Comparison of ENCODE assay signal across 14 mouse cellular contexts in the genomic region with DNA sequence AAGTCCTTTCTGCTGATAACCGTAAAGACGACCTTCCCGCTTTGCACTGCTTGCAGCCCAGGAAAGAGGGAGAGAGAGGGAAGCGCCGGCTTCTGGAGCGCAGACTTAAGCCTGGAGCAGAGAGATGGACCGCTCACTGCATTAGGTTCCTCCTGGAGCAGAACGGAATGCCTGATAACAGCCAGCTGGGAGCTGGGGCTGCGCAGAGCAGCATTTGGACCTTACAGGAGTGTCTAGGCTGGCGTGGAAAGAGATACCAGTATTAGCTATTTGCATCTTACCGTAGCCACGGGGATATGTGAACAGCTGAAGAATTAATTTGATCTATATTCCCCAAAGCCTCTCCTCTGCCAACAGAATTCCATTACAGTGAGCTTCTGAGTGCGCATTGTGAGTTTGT. TPM values are rescaled to one million over a fixed set of nuclear protein-coding genes. Genes with fewer than 3 reads are reported as not detected.
DNase-seq lines count a peak whose midpoint lies in the region; ATAC-seq and TF ChIP-seq lines count a peak whose summit lies in the region.
"Had no signal": no experiment of that assay in that cellular context is flagged by ENCODE, and none has a peak within 500 bp of the region (broad histone marks: within the 10 kb centered on the region; RNA-seq: fewer than 3 reads in every experiment).

No protein-coding gene starts in this region.

- no peak for TF ChIP-seq CTCF in liver, postnatal 0 days (IDR thresholded peaks at IDR 0.05; ENCODE audit: low read depth)

- peaks cover 9% of the 10 kb centered on the region for H3K4me1 ChIP-seq in heart, embryonic 12.5 days (replicated peaks)
- H3K4me1 ChIP-seq in midbrain, embryonic 13.5 days (replicated peaks), result peaks cover 20% of the 10 kb centered on the region
- H3K4me1 ChIP-seq in midbrain, embryonic 11.5 days (ENCODE audit: control insufficient read depth, insufficient read depth, low read length), result no peaks in the 10 kb centered on the region
- H3K4me1 ChIP-seq in hindbrain, embryonic 16.5 days (ENCODE audit: control insufficient read depth, insufficient read depth, low read depth, low read length), result peaks cover 13% of the 10 kb centered on the region
- H3K4me1 ChIP-seq in stomach, embryonic 16.5 days (ENCODE audit: control insufficient read depth, insufficient read depth, low read length), result 0 out of 2 replicates have a peak, but pooled peaks cover 3% of the 10 kb centered on the region
- H3K4me1 ChIP-seq in liver, postnatal 0 days (ENCODE audit: insufficient read depth), result no peaks in the 10 kb centered on the region

- no peaks in the 10 kb centered on the region; the same call in 1 of the 2 replicates for H3K36me3 ChIP-seq in heart, embryonic 12.5 days
- H3K36me3 ChIP-seq in midbrain, embryonic 13.5 days, result no peaks in the 10 kb centered on the region
- H3K36me3 ChIP-seq in midbrain, embryonic 11.5 days (ENCODE audit: control insufficient read depth, insufficient read depth, low read length), result no peaks in the 10 kb centered on the region
- H3K36me3 ChIP-seq in hindbrain, embryonic 16.5 days (ENCODE audit: control insufficient read depth, insufficient read depth, low read length), result no peaks in the 10 kb centered on the region
- no peaks in the 10 kb centered on the region for H3K36me3 ChIP-seq in stomach, embryonic 16.5 days (ENCODE audit: control insufficient read depth, insufficient read depth, low read length)
- H3K36me3 ChIP-seq in liver, postnatal 0 days (replicated peaks; ENCODE audit: insufficient read depth, low read length), result no peaks in the 10 kb centered on the region

- DNase-seq in heart, adult 11 months, result no peak
- DNase-seq in midbrain, embryonic 11.5 days (ENCODE audit: low spot score, missing footprints), result no peak
- DNase-seq in left cerebral cortex, adult 8-10 months (ENCODE audit: low spot score in 2 of 2), result no peak
- no peak for DNase-seq in liver, postnatal 0 days
- DNase-seq: adrenal gland, postnatal 36 days; cerebellum, adult 18-20 months; layer of hippocampus, adult 9-11 months; lung, postnatal 10 days had no signal

- H3K27ac ChIP-seq in heart, embryonic 12.5 days (ENCODE audit: poor library complexity, severe bottlenecking), result no peak overlapping the region
- H3K27ac ChIP-seq in midbrain, embryonic 13.5 days, result no peak overlapping the region; the same call in 1 of the 2 replicates
- H3K27ac ChIP-seq in midbrain, embryonic 11.5 days (ENCODE audit: low read depth, low read length), result no peak overlapping the region
- no peak overlapping the region for H3K27ac ChIP-seq in hindbrain, embryonic 16.5 days (ENCODE audit: low read depth, low read length)
- H3K27ac ChIP-seq in stomach, embryonic 16.5 days (ENCODE audit: low read length), result no peak overlapping the region
- no peak overlapping the region for H3K27ac ChIP-seq in liver, postnatal 0 days (ENCODE audit: low read depth)
- H3K27ac ChIP-seq: forebrain, embryonic 10.5 days had no signal

- 43% methylated on average over 13 of the region's 13 CpGs for WGBS in heart, embryonic 12.5 days
- 67% methylated on average over 13 of the region's 13 CpGs for WGBS in midbrain, embryonic 13.5 days
- WGBS in midbrain, embryonic 11.5 days, result 88% methylated on average over 13 of the region's 13 CpGs
- 52% methylated on average over 13 of the region's 13 CpGs for WGBS in hindbrain, embryonic 16.5 days
- 55% methylated on average over 13 of the region's 13 CpGs for WGBS in stomach, embryonic 16.5 days
- WGBS in liver, postnatal 0 days (ENCODE audit: insufficient replicate concordance), result 79% methylated on average over 13 of the region's 13 CpGs

- TF ChIP-seq EP300 in liver, postnatal 0 days (IDR thresholded peaks at IDR 0.05; ENCODE audit: low read depth), result no peak

- no peak overlapping the region for H3K9ac ChIP-seq in heart, embryonic 12.5 days
- H3K9ac ChIP-seq in midbrain, embryonic 13.5 days (replicated peaks), result no peak overlapping the region
- H3K9ac ChIP-seq in midbrain, embryonic 11.5 days (ENCODE audit: low read length), result no peak overlapping the region
- H3K9ac ChIP-seq in hindbrain, embryonic 16.5 days (ENCODE audit: low read depth, low read length), result no peak overlapping the region
- H3K9ac ChIP-seq in stomach, embryonic 16.5 days (ENCODE audit: low read length), result no peak overlapping the region
- H3K9ac ChIP-seq in liver, postnatal 0 days (replicated peaks), result no peak overlapping the region

- H3K27me3 ChIP-seq in heart, embryonic 12.5 days (replicated peaks), result no peaks in the 10 kb centered on the region
- no peaks in the 10 kb centered on the region for H3K27me3 ChIP-seq in midbrain, embryonic 13.5 days
- no peaks in the 10 kb centered on the region for H3K27me3 ChIP-seq in midbrain, embryonic 11.5 days (ENCODE audit: control insufficient read depth, insufficient read depth, low read length)
- no peaks in the 10 kb centered on the region for H3K27me3 ChIP-seq in hindbrain, embryonic 16.5 days (replicated peaks; ENCODE audit: control insufficient read depth, insufficient read depth, low read length)
- no peaks in the 10 kb centered on the region for H3K27me3 ChIP-seq in stomach, embryonic 16.5 days (ENCODE audit: control insufficient read depth, insufficient read depth, low read length)
- no peaks in the 10 kb centered on the region for H3K27me3 ChIP-seq in liver, postnatal 0 days (ENCODE audit: insufficient read depth, low read length)
- H3K27me3 ChIP-seq: CH12.LX had no signal

- H3K4me3 ChIP-seq in heart, embryonic 12.5 days, result no peak overlapping the region
- H3K4me3 ChIP-seq in midbrain, embryonic 13.5 days (replicated peaks), result no peak overlapping the region
- no peak overlapping the region for H3K4me3 ChIP-seq in midbrain, embryonic 11.5 days (ENCODE audit: low read depth, low read length)
- H3K4me3 ChIP-seq in hindbrain, embryonic 16.5 days (ENCODE audit: low read length), result no peak overlapping the region
- no peak overlapping the region for H3K4me3 ChIP-seq in stomach, embryonic 16.5 days (replicated peaks; ENCODE audit: low read length)
- no peak overlapping the region for H3K4me3 ChIP-seq in liver, postnatal 0 days (ENCODE audit: low read depth, low read length)
- H3K4me3 ChIP-seq: forebrain, embryonic 10.5 days had no signal

- peak overlapping the region; percentile 27 for H3K4me2 ChIP-seq in heart, embryonic 12.5 days
- no peak overlapping the region for H3K4me2 ChIP-seq in midbrain, embryonic 13.5 days (replicated peaks)
- H3K4me2 ChIP-seq in midbrain, embryonic 11.5 days, result no peak overlapping the region
- peak overlapping the region; percentile 27 for H3K4me2 ChIP-seq in hindbrain, embryonic 16.5 days (ENCODE audit: low read length)
- no peak overlapping the region for H3K4me2 ChIP-seq in stomach, embryonic 16.5 days (ENCODE audit: low read depth, low read length)
- no peak overlapping the region for H3K4me2 ChIP-seq in liver, postnatal 0 days (ENCODE audit: low read depth, low read length)

- no peaks in the 10 kb centered on the region for H3K9me3 ChIP-seq in heart, embryonic 12.5 days (replicated peaks)
- no peaks in the 10 kb centered on the region for H3K9me3 ChIP-seq in midbrain, embryonic 13.5 days
- H3K9me3 ChIP-seq in midbrain, embryonic 11.5 days (ENCODE audit: control insufficient read depth, low read length), result no peaks in the 10 kb centered on the region
- no peaks in the 10 kb centered on the region for H3K9me3 ChIP-seq in hindbrain, embryonic 16.5 days (ENCODE audit: control insufficient read depth, low read length)
- H3K9me3 ChIP-seq in stomach, embryonic 16.5 days (replicated peaks; ENCODE audit: control insufficient read depth, low read length), result no peaks in the 10 kb centered on the region
- H3K9me3 ChIP-seq in liver, postnatal 0 days (ENCODE audit: low read length), result no peaks in the 10 kb centered on the region
- H3K9me3 ChIP-seq: forebrain, embryonic 10.5 days had no signal

- ATAC-seq in heart, embryonic 12.5 days (ENCODE audit: insufficient number of reproducible peaks, low FRiP score), result no peak
- ATAC-seq in midbrain, embryonic 13.5 days, result peak; percentile 77
- no peak for ATAC-seq in midbrain, embryonic 11.5 days (ENCODE audit: low FRiP score)
- peak; percentile 73 for ATAC-seq in hindbrain, embryonic 16.5 days
- ATAC-seq in stomach, embryonic 16.5 days (ENCODE audit: insufficient read depth, low FRiP score), result peak; percentile 44; the same call in 1 of the 2 replicates
- ATAC-seq in liver, postnatal 0 days, result no peak

RNA-seq across cellular contexts. Expression of gene Crim1, which starts 32.7 kb away (rescaled TPM):
- 3.2 and 3.3 TPM in 2 replicates for polyA plus RNA-seq in heart, embryonic 12.5 days (2016; fragmentation: Nextera tagmentation; extraction: Ambion mirVana)
- 5.4 and 6.4 TPM in 2 replicates for polyA plus RNA-seq in midbrain, embryonic 13.5 days (2015; fragmentation: Nextera tagmentation; extraction: Ambion mirVana)
- polyA plus RNA-seq in midbrain, embryonic 11.5 days (2014; fragmentation: Nextera tagmentation; extraction: Ambion mirVana), result 4.4 and 5.1 TPM in 2 replicates
- polyA plus RNA-seq in hindbrain, embryonic 16.5 days (2015; fragmentation: Nextera tagmentation; extraction: Ambion mirVana), result 12.6 and 13.4 TPM in 2 replicates
- polyA plus RNA-seq in stomach, embryonic 16.5 days (2015; fragmentation: Nextera tagmentation; extraction: Ambion mirVana), result 3.5 and 3.9 TPM in 2 replicates
- 10 to 100 TPM; 84.5 to 97.9 (median 87.0) TPM for total RNA-seq in left cerebral cortex, adult 8-10 months (2022)
- polyA plus RNA-seq in liver, postnatal 0 days (2015; fragmentation: Nextera tagmentation; extraction: Ambion mirVana), result 0.86 and 0.92 TPM in 2 replicates

Comparison
In these comparisons a context has a peak if more than half of its experiments do, and no peak if none do; other contexts are left out.
1. ATAC-seq: peak in midbrain, embryonic 13.5 days (single experiment), hindbrain, embryonic 16.5 days (single experiment) and stomach, embryonic 16.5 days (single experiment); none in heart, embryonic 12.5 days (single experiment), midbrain, embryonic 11.5 days (single experiment) and liver, postnatal 0 days (single experiment).
2. H3K4me2 ChIP-seq: peak in heart, embryonic 12.5 days (single experiment) and hindbrain, embryonic 16.5 days (single experiment); none in midbrain, embryonic 13.5 days (single experiment), midbrain, embryonic 11.5 days (single experiment), stomach, embryonic 16.5 days (single experiment) and liver, postnatal 0 days (single experiment).